Mouse (Mus musculus) MN1 (cell line): Measurements from ENCODE around the gene Ier3.

Experiments
- DNase-seq: peaks from one replicate; pipeline ENCODE4 v3.0.0-alpha.2; 2016; ENCODE audit warnings: low spot score

Ier3 gene

DNA sequence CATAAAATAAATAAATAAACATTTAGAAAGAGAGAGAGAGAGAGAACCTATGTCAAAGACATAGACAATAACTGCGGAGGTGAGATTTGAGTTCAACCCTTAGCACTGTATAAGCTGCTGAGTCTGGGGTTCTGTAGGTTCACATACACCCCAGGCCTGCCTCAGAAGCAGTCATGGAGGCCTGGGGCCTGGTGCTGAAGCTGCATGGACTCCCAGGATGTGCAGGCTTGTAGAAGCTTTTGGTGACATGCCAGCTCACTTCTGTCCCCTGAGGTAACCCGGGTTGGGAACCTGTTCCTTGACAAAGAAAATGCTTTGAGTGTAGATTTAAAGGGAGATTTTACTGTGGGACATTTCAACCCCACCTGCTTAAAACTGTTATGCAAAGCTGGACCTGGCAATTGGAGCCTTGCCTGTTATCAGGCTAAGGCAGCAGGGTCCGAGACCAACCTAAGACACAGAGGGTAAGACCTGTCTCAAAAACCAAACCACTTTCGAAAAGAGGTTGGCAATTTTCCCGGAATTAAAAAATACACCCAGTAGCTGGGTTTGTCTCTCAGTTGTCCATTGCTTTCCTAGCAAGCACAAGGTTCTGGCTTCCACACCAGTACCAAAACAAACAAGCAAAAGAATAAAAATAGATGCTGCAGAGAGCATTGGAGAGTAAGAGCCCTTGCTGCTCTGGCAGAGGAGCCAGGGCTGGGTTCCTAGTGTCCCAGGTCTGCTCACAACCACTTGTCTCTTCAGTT is 10.4 kb upstream of the Ier3 start:
- DNase-seq: no peak

DNA sequence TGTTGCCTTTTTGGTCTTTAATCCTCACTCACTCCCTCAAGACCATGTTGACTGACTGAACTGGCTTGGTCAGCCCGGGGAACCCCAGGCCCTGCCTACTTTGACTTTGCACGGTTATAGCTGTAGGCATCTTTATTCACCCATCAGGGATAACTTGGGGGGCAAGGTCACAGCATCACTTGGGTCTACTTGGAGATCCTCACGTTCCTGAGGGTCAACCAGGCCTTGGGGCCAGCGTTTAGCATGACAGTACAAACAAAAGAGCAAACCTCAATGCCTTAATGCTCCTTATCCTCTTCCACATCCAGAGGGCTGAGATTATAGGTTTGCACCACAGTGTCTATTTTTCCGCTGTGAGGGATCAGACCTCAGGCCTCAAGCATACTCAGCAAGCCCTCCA is 9.2 kb upstream of the Ier3 start:
- DNase-seq: no peak

DNA sequence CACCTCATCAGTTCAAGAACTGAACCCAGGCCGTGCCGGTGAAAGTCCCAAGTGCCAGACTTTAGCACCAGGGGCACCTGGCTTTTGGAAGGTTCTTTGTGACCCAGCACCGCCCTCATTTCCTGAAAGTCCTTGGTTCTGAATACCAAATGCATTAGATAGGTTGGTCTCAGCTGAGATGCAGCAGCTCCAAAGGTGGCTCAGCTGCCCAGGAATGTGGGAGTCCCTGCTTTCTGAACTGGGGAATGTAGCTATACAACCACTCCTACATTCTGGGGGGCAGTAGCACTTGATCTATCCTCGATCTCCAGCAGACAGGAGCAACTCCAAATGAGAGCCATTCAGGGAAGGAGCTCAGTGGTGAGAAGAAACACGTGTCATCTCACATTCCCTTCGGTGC is 8.7 kb upstream of the Ier3 start:
- no peak for DNase-seq

DNA sequence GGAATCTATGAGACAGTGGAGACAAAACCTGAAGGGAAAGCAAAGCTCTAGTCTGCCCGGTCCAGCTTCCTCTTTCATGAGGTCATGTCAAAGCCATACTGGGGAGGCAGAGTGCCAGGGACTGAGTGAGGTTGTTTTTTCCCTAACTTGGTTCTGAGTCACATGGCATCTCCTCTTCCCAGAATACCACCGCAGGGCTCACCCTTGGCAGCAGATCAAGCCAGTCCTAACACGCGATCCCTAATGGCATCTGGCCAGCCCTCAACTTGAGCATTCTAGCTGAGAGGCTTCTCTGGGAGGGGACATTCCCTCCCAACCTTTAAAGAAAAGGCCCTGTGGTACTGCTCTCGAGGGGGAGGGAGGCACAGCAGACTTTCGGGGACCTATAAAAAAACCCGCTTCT is 8.2 kb upstream of the Ier3 start:
- DNase-seq: peak; percentile 92

DNA sequence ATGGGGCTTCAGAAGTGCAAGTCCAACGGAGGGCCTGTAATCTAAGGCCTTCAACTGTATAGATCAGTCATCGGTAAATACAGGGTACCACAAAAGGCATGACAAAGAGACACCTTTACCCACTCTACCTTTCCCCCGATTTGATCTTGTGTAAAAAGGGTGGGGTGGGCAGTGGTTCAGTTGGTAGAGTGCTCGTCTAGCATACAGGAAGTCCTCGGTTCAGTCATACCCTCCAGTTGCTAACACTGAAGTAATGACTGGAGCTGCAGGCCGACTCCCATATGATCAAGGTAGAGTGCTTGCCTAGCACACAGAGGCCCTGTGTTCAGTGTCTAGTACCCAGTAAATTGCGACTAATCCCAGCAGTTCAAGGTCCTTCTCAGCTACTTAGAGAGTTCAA is 7.8 kb upstream of the Ier3 start:
- peak; percentile 43 for DNase-seq

DNA sequence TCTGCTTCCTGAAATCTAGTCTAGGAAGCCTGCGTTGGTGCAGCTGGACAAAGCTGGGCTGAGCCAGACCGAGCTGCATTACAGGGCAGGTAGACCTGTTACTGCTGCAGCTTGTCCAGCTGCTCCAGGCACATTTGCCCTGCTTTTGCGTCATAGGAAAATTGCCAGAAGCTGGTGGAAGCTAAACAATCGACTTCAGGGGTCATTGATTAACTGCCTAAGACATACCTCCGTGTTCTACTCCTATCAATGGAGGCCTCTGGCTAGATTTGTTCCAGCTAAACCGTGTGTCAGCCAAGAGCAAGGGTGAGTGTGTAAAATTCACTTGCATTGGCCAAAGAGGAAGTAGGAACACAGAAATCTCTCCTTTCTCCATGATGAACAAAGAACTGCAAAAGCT is 6.8 kb upstream of the Ier3 start:
- DNase-seq: no peak

DNA sequence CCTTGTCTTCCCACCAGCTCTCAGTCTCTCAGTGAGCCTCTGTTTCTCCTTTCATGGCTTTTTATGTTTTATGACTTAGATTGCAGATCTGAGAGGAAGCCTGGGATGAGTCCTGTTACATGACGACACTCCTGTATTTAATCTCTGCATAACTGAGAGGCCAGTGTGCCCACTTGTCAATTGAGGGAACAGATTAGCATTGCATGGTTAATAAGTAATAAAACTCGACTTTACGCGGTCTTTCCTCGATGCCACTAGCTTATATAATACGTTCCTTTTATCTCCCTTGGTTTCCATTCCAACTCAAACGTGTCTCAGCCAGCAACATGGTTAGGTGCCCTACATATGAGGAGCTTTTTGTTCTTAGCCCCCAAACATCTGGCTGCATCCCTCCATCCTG is 5.6 kb upstream of the Ier3 start:
- DNase-seq: no peak

DNA sequence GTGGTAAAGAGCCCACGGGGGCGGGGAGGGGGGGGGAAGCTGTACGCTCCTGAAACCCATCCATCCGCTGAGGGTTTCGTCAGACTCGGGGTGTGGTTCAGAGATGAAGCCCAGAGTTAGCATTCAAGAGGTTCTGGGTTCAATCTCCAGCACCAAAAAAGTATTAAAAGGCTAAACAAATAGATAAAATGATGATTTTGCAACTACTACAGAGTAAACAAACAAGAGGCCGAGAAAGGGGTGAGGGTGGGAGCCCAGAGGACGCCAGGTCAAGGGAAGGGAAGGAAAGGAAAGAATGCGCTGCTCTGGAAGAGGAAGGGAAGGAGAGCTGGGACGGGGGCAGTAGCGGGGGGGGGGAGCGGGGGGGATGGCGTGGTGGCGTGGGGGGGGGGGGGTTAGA is 4.8 kb upstream of the Ier3 start:
- DNase-seq: no peak

DNA sequence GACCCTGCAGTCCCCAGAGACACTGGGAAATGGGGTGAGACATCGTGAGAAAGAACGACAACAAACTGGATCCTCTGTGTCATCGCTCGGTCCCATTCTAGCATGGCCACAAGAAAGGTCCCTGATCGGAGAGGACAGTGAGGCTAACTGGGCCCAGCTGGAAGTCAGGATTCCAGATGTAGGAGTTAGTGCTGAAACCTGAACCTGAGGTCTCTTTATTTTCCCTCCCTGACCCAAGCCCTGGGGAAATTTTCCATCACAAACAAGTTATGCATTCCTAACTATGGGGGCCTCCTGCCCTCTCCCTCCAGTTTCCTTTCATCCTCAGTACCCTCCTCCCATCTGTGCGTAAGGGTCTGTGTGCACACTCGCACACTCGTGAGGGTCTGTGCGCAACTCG is 4.3 kb upstream of the Ier3 start:
- no peak for DNase-seq

DNA sequence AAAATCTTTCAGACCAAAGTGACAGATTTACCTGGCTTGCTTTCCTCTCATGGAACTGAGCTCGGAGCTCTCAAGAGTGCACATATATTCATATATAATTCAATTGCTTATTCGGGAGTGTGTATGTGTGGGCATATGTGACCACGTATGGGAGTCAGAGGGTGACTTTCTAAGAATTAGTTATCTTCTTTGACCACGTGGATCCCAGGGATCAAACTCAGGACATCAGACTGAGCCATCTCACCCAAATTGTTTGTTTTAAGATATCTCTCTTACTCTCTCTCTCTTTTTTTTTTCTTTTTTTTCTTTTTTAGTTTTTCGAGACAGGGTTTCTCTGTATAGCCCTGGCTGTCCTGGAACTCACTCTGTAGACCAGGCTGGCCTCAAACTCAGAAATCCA is 1.4 kb upstream of the Ier3 start:
- no peak for DNase-seq

DNA sequence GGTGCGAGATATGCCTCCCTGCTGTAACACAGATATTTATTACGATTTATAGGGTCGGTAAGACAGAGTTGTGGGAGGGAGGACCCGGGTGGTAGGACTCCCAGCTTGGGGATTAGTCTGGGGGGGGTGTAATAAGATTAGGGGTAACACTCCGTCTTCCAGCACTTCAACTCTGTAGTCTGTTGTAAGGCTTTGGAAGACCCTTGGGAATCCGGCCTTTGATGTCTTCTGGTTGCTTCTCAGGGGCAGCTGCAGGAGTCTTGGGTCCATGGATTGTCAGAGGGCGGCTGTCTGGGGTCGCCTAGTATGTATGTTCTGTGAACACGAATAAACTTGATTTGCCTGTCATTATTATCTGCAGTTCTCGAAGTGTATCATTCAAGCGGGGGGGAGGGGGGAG is 1.1 kb downstream of the Ier3 start:
- DNase-seq: no peak

DNA sequence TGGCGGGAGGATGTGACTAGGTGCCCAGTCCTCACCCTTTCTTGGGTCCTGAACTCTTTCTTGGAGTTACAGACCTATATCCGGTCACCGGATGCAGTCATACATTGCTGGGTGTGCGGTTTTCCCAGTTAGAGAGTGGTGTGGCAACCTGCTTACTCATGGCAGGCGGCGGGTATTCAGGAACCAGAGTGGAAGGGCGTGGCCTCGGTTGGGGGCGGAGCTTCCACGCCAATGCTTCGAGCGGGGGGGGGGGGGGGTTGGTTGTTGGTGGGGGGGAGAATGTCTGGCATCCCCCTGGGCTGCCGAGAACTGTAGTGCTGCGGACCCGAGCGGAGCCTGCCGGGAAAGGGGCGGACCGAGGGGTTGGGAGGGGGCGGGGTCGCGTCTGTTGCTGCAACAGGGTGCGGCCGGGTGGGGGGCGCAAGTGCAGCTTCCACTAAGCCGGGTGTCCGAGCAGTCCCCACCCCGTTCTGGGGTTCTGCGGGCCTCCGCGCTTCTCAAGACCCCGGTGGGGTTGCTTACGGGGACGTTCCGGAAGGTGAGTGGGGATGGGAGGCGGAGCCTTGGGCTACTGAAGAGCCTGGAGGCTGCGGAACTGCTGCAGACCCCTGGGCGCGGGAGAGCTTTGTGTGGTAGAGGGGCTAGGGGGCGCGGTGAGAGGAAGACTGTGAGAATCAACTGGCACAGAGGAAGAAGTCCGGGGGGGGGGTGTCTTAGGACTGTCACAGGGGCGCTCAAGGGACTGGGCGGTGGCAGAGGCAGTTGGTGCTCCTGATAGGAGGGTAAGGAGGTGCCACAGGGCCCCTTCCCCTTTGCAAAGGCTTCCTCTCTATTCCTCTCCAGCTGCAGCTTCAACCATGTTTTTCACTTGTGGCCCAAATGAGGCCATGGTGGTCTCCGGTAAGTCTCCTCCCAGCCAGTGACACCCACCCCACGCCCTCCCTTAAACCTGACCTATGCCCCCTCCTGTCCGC is 1.8 kb downstream of the Ier3 start, which contains the start of gene Flot1:
TSS of gene Flot1 (plus strand) at position 267 of the 974 bp plus-strand sequence.
- DNase-seq: peak; percentile 96

DNA sequence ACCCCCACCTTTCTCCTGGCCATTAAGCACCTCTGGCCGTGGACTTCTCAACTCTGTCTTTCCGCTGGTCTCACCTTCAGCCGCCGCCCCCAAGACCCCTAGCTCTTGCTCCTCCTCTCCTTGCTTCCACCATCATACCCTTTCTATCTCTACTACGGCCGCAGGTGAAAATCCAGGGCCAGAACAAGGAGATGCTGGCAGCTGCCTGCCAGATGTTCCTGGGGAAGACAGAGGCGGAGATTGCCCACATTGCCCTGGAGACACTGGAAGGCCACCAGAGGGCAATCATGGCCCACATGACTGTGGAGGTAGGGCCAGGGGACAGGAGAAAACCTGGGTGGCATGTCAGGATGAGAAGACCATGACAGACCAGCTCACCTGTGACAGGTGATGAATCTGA is 2.9 kb downstream of the Ier3 start:
- DNase-seq: peak; percentile 70

DNA sequence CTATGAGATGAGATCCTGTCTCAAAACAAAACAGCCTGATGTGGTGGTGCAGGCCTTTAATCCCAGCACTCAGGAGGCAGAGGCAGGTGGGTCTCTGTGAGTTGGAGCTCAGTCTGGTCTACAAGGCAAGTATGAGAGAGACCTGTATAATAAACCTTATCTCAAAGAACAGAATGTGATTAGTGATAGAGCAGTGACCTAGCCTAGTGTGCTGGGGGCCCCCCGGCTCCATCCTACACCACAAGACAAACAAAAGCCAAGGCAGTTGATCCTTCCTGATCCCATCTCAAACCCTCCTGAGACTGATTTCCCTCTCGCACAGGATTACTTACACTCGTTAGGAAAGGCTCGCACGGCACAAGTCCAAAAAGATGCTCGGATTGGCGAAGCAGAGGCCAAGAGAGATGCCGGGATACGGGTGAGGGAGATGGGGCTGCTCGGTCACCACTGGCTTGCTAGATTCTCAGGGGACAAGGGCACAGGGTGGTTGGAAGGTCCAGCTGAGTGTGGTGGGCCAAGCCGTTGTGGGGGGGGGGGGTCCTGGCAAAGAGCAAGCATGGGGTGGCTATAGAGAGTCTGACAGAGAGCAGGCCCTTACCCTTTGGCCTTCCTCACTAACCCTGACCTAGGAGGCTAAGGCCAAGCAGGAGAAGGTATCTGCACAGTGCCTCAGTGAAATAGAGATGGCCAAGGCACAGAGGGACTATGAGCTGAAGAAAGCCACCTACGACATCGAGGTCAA is 3.8 kb downstream of the Ier3 start:
- no peak for DNase-seq

DNA sequence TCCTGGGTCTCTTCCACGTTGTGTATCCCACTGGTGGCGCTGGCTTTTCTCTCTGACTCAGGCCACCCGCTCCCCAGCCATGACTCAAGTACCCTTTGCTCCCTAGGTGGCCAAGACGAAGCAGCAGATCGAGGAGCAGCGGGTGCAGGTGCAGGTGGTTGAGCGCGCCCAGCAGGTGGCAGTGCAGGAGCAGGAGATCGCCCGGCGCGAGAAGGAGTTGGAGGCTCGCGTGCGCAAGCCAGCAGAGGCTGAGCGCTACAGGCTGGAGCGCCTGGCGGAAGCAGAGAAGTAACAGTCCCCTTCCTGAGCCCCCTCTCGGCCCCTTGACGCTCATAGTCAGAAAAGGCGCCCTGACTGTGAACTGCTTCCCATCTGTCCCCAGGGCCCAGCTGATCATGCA is 8.3 kb downstream of the Ier3 start:
- peak; percentile 84 for DNase-seq

DNA sequence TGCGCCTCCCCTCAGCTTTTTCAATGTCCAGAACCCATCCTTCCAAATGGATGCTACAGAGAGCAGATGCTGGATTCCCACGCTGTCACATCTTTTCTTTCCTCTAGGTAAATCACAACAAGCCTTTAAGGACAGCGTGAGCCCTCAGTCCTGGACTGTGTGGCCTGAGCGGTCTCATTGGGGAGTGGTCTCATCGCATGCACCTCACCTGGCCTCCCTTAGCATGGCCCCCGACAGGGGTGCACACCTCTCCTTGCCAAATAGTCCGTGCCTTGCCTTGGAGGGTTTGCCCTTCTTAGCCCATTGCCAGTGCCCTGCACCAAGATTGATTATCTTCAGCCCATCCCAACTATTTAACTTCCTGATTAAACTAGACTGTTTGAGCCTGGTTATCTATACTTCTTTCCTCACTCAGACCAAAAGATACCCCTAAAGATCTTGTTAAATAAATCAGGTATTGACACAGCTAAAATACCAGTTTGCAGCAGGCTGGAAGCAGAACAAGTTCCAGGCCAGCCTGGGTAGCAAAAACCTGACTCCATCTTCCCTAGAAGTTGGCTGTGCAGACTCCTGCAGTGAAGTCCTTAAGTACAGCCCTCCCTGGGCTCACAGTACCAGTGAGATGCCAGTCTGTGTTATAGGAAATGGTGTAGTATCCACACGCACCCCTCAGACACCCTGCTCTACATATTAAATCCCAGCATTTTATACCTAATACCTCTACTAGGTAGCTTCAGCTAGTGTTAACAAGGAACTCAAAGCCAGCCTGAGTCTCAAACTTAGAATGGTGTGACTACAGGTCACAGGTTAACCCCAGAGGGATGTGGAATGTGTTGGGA is 11.1 kb downstream of the Ier3 start:
- DNase-seq: no peak

DNA sequence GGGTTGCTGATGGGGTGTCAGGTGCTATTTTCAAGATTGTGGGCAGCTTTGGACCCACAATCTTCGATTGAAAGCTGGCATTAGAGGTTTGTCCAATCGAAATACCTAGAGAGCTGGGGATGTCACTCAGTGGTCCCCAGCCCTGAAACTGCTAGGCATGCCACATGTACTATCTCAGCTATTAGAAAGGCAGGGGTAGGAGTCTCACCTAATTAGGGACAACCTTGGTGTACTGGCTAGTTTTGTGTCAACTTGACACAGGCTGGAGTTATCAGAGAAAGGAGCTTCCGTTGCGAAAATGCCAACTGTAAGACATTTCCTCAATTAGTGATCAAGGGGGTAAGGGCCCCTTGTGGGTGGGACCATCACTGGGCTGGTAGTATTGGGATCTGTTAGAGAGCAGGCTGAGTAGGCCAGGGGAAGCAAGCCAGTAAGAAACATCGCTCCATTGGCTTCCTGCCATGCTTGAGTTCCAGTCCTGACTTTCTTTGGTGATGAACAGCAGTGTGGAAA is 11.8 kb downstream of the Ier3 start:
- DNase-seq: peak; percentile 50

DNA sequence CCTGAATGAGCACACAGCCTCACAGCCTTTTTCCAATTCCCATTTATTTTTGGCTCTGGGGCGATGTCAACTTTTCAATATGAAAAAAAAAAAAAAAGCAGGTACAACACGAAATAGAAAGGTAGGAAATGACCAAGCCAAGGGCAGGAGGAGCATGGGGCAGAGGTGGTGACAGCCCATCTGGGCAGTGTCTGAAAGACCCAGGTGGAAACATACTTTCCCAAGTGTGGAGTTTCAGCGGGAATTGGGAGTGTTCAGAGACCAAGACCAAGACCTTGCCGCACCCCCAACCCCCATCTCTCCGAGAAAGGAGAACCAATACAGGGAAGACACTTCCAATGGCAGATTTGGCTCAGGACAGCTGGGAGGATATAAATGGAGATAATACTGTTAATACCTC is 12.4 kb downstream of the Ier3 start:
- DNase-seq: no peak

DNA sequence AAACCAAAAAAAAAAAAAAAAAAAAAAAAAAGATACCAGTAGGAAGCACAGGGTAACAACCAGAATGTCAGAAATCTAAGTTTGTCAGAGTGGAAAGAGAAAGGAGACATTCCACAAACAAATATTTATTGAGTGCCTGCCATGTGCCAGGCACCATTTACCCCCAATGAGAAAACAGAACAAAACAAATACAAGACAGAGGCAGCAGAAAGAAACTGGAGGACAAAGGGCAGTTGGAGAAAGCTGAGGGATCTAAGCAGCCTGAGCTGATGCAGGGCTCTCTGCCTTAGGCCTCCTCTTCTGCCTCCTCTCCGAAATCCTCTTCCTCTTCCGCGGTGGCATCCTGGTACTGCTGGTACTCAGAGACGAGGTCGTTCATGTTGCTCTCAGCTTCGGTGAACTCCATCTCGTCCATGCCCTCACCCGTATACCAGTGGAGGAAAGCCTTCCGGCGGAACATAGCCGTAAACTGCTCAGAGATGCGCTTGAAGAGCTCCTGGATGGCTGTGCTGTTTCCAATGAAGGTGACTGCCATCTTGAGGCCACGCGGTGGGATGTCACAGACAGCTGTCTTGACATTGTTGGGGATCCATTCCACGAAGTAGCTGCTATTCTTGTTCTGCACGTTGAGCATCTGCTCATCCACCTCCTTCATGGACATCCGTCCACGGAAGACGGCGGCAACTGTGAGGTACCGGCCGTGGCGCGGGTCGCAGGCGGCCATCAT is 13.4 kb downstream of the Ier3 start:
- peak; percentile 56 for DNase-seq

DNA sequence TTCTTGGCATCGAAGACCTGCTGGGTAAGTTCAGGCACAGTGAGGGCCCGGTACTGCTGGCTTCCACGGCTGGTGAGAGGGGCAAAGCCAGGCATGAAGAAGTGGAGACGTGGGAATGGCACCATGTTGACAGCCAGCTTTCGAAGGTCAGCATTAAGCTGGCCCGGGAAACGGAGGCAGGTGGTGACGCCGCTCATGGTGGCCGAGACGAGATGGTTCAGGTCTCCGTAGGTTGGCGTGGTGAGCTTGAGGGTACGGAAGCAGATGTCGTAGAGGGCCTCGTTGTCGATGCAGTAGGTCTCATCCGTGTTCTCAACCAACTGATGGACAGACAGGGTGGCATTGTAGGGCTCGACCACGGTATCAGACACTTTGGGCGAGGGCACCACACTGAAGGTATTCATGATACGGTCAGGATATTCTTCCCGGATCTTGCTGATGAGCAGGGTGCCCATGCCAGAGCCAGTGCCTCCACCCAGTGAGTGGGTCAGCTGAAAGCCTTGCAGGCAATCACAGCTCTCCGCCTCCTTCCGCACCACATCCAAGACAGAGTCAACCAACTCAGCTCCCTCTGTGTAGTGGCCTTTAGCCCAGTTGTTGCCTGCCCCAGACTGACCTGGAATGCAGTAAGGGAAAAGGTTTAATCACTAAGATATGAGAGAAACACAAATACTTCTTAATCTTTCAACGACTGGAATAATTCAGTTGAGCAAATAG is 14.1 kb downstream of the Ier3 start:
- no peak for DNase-seq
